Mouse (Mus musculus): ENCODE data around the gene Scgb1c1. TPM values are rescaled to one million over a fixed set of nuclear protein-coding genes. Genes with fewer than 3 reads are reported as not detected.
"Not testable (repeated sequence)": the region's sequence is repeated elsewhere in the genome, so short reads cannot be mapped to it uniquely, and the experiment has no call there.

The Scgb1c1 gene
- polyA plus RNA-seq, 1 experiment from 2014 or later = 8.5 TPM

GRCm38 (mm10) chr7:140881696-140882468 is 36.5 kb downstream of the Scgb1c1 start, which contains the start of the genes Psmd13 and Sirt3:
TSS of gene Psmd13 (plus strand) at chr7:140881968.
TSS of gene Sirt3 (minus strand) at chr7:140882309.
- Histone ChIP-seq H3K9me3 (replicated peaks) (no peaks in the 10 kb centered on the region), H3K4me2 (replicated peaks) (peak within 1 kb of the TSS; percentile 56), H3K36me3 (peaks cover 13% of the 10 kb centered on the region), H3K27me3 (no peaks in the 10 kb centered on the region), H3K4me3 (replicated peaks) (peak within 1 kb of the TSS; percentile 93), H3K27ac (replicated peaks) (peak within 1 kb of the TSS; percentile 70), H3K4me1 (peaks cover 12% of the 10 kb centered on the region), H3K9ac (peak within 1 kb of the TSS; percentile 89)
- WGBS = under 1% methylated on average over 59 of the region's 59 CpGs
- peak; percentile 95 for ATAC-seq (ENCODE audit: insufficient number of reproducible peaks, low FRiP score, low TSS enrichment, low read depth)

- 1% methylated on average over 12 of the region's 12 CpGs for WGBS
- Histone ChIP-seq H3K9ac (peak overlapping the region; percentile 89), H3K27me3 (no peaks in the 10 kb centered on the region), H3K4me2 (replicated peaks) (peak overlapping the region; percentile 56), H3K4me1 (peaks cover 12% of the 10 kb centered on the region), H3K9me3 (replicated peaks) (no peaks in the 10 kb centered on the region), H3K27ac (replicated peaks) (peak overlapping the region; percentile 70), H3K4me3 (replicated peaks) (peak overlapping the region; percentile 93), H3K36me3 (peaks cover 19% of the 10 kb centered on the region)
- ATAC-seq (ENCODE audit: insufficient number of reproducible peaks, low FRiP score, low TSS enrichment, low read depth) = peak; percentile 39
Observed at GRCm38 (mm10) chr7:140882469-140882803, 37.1 kb downstream of the Scgb1c1 start.

- peaks cover 80% of the 10 kb centered on the region for H3K36me3 ChIP-seq
- H3K4me1 ChIP-seq; H3K4me2 ChIP-seq (replicated peaks); ATAC-seq (ENCODE audit: insufficient number of reproducible peaks, low FRiP score, low TSS enrichment, low read depth); H3K9me3 ChIP-seq (replicated peaks); H3K9ac ChIP-seq; H3K27ac ChIP-seq (replicated peaks); H3K4me3 ChIP-seq (replicated peaks); H3K27me3 ChIP-seq: not testable (repeated sequence)
- 93% methylated on average over 16 of the region's 16 CpGs for WGBS
Observed at GRCm38 (mm10) chr7:140890636-140891035, 45.3 kb downstream of the Scgb1c1 start.

- Histone ChIP-seq H3K4me3 (replicated peaks) (no peak overlapping the region), H3K4me1 (no peaks in the 10 kb centered on the region), H3K9me3 (replicated peaks) (no peaks in the 10 kb centered on the region), H3K27me3 (no peaks in the 10 kb centered on the region), H3K27ac (replicated peaks) (no peak overlapping the region), H3K36me3 (peaks cover 77% of the 10 kb centered on the region), H3K9ac (no peak overlapping the region), H3K4me2 (replicated peaks) (no peak overlapping the region)
- no peak for ATAC-seq (ENCODE audit: insufficient number of reproducible peaks, low FRiP score, low TSS enrichment, low read depth)
- 80% methylated on average over 7 of the region's 7 CpGs for WGBS
Observed at GRCm38 (mm10) chr7:140894031-140894430, 48.7 kb downstream of the Scgb1c1 start.

GRCm38 (mm10) chr7:140894611-140895010 is 49.3 kb downstream of the Scgb1c1 start:
- Histone ChIP-seq H3K9me3 (replicated peaks) (no peaks in the 10 kb centered on the region), H3K4me3 (replicated peaks) (no peak overlapping the region), H3K4me2 (replicated peaks) (no peak overlapping the region), H3K27me3 (no peaks in the 10 kb centered on the region), H3K36me3 (peaks cover 74% of the 10 kb centered on the region), H3K27ac (replicated peaks) (no peak overlapping the region), H3K4me1 (no peaks in the 10 kb centered on the region), H3K9ac (no peak overlapping the region)
- 89% methylated on average over 3 of the region's 3 CpGs for WGBS
- no peak for ATAC-seq (ENCODE audit: insufficient number of reproducible peaks, low FRiP score, low TSS enrichment, low read depth)

Other genes with a start within 250 kb of the Scgb1c1 start
- not detected in 2 replicates for gene Olfr46, start 244.3 kb upstream of the Scgb1c1 start, polyA plus RNA-seq (2015; fragmentation: Nextera tagmentation; extraction: Ambion mirVana)
- not detected in 2 replicates for gene Olfr61, start 216.6 kb upstream of the Scgb1c1 start, polyA plus RNA-seq (2015; fragmentation: Nextera tagmentation; extraction: Ambion mirVana)
- not detected in 2 replicates for gene Olfr53, start 199.1 kb upstream of the Scgb1c1 start, polyA plus RNA-seq (2015; fragmentation: Nextera tagmentation; extraction: Ambion mirVana)
- not detected in 2 replicates for gene Olfr539, start 185.6 kb upstream of the Scgb1c1 start, polyA plus RNA-seq (2015; fragmentation: Nextera tagmentation; extraction: Ambion mirVana)
- gene Olfr45, start 163.6 kb upstream of the Scgb1c1 start, polyA plus RNA-seq (2015; fragmentation: Nextera tagmentation; extraction: Ambion mirVana) = not detected in 2 replicates
- not detected in 2 replicates for gene Olfr541, start 148.3 kb upstream of the Scgb1c1 start, polyA plus RNA-seq (2015; fragmentation: Nextera tagmentation; extraction: Ambion mirVana)
- gene Cyp2e1, start 81.8 kb upstream of the Scgb1c1 start, polyA plus RNA-seq (2015; fragmentation: Nextera tagmentation; extraction: Ambion mirVana) = not detected in 2 replicates
- gene Syce1, start 57.7 kb upstream of the Scgb1c1 start, polyA plus RNA-seq (2015; fragmentation: Nextera tagmentation; extraction: Ambion mirVana) = 0.19 TPM in 1 of 2 replicates, not detected in the other
- gene Zfp941, start 23.4 kb upstream of the Scgb1c1 start, polyA plus RNA-seq (2015; fragmentation: Nextera tagmentation; extraction: Ambion mirVana) = 0.56 and 0.87 TPM in 2 replicates
- gene Urah, start 10.5 kb upstream of the Scgb1c1 start, polyA plus RNA-seq (2015; fragmentation: Nextera tagmentation; extraction: Ambion mirVana) = 38.8 and 42.6 TPM in 2 replicates
- 0.20 and 0.48 TPM in 2 replicates for gene Odf3, start 2.3 kb downstream of the Scgb1c1 start, polyA plus RNA-seq (2015; fragmentation: Nextera tagmentation; extraction: Ambion mirVana)
- gene Gm45785, start 10.8 kb downstream of the Scgb1c1 start, polyA plus RNA-seq (2015; fragmentation: Nextera tagmentation; extraction: Ambion mirVana) = not detected in 2 replicates
- gene Ric8a, start 11.4 kb downstream of the Scgb1c1 start, polyA plus RNA-seq (2015; fragmentation: Nextera tagmentation; extraction: Ambion mirVana) = 78.8 and 86.1 TPM in 2 replicates
- gene Bet1l, start 12.0 kb downstream of the Scgb1c1 start, polyA plus RNA-seq (2015; fragmentation: Nextera tagmentation; extraction: Ambion mirVana) = 64.2 and 67.5 TPM in 2 replicates
- gene Psmd13, start 36.4 kb downstream of the Scgb1c1 start, polyA plus RNA-seq (2015; fragmentation: Nextera tagmentation; extraction: Ambion mirVana) = 206 and 209 TPM in 2 replicates
- 25.1 and 27.4 TPM in 2 replicates for gene Sirt3, start 36.8 kb downstream of the Scgb1c1 start, polyA plus RNA-seq (2015; fragmentation: Nextera tagmentation; extraction: Ambion mirVana)
- gene Cox8b, start 54.9 kb downstream of the Scgb1c1 start, polyA plus RNA-seq (2015; fragmentation: Nextera tagmentation; extraction: Ambion mirVana) = 23.3 and 34.9 TPM in 2 replicates
- 0.07 and 0.25 TPM in 2 replicates for gene Nlrp6, start 75.4 kb downstream of the Scgb1c1 start, polyA plus RNA-seq (2015; fragmentation: Nextera tagmentation; extraction: Ambion mirVana)
- 26.3 and 29.0 TPM in 2 replicates for gene Pgghg, start 95.8 kb downstream of the Scgb1c1 start, polyA plus RNA-seq (2015; fragmentation: Nextera tagmentation; extraction: Ambion mirVana)
- gene Ifitm5, start 104.7 kb downstream of the Scgb1c1 start, polyA plus RNA-seq (2015; fragmentation: Nextera tagmentation; extraction: Ambion mirVana) = 110 and 112 TPM in 2 replicates
- 0.96 TPM in 1 of 2 replicates, not detected in the other for gene Gm45717, start 110.4 kb downstream of the Scgb1c1 start, polyA plus RNA-seq (2015; fragmentation: Nextera tagmentation; extraction: Ambion mirVana)
- 1,542 and 1,589 TPM in 2 replicates for gene Ifitm2, start 110.4 kb downstream of the Scgb1c1 start, polyA plus RNA-seq (2015; fragmentation: Nextera tagmentation; extraction: Ambion mirVana)
- gene Ifitm1, start 121.7 kb downstream of the Scgb1c1 start, polyA plus RNA-seq (2015; fragmentation: Nextera tagmentation; extraction: Ambion mirVana) = 126 and 137 TPM in 2 replicates
- 197 and 204 TPM in 2 replicates for gene Ifitm3, start 165.2 kb downstream of the Scgb1c1 start, polyA plus RNA-seq (2015; fragmentation: Nextera tagmentation; extraction: Ambion mirVana)
- gene Ifitm6, start 172.4 kb downstream of the Scgb1c1 start, polyA plus RNA-seq (2015; fragmentation: Nextera tagmentation; extraction: Ambion mirVana) = 2.7 and 2.8 TPM in 2 replicates
- not detected in 2 replicates for gene Gm17387, start 183.6 kb downstream of the Scgb1c1 start, polyA plus RNA-seq (2015; fragmentation: Nextera tagmentation; extraction: Ambion mirVana)
- gene B4galnt4, start 215.6 kb downstream of the Scgb1c1 start, polyA plus RNA-seq (2015; fragmentation: Nextera tagmentation; extraction: Ambion mirVana) = 12.0 and 15.1 TPM in 2 replicates
- gene Pkp3, start 232.7 kb downstream of the Scgb1c1 start, polyA plus RNA-seq (2015; fragmentation: Nextera tagmentation; extraction: Ambion mirVana) = 115 and 118 TPM in 2 replicates